Mouse (Mus musculus): Measurements from ENCODE around the gene Gemin6.
"Not testable (repeated sequence)": the region's sequence is repeated elsewhere in the genome, so short reads cannot be mapped to it uniquely, and the experiment has no call there.

DNA sequence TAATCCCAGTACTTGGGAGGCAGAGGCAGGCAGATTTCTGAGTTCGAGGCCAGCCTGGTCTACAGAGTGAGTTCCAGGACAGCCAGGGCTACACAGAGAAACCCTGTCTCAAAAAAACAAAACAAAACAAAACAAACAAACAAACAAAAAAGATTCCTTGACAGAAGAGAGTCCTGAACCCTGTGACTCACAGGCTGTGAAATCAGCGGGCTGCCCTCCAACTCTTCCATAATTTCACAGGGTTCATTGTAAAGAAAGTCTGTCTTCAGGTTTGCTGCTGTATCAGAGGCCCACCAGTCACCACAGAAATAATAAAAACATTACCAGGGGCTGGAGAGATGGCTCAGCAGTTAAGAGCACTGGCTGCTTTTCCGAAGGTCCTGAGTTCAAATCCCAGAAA, 45.4 kb upstream of the Gemin6 start:
- TF ChIP-seq CTCF (IDR thresholded peaks at IDR 0.05 in 2 of 3, conservative IDR thresholded peaks at IDR 0.05 in 1 of 3; ENCODE audit: control insufficient read depth in 1 of 3, insufficient read depth in 1 of 3, low read depth in 2 of 3, low read length in 3 of 3, poor library complexity in 1 of 3, severe bottlenecking in 1 of 3); MAFK (IDR thresholded peaks at IDR 0.05; ENCODE audit: borderline replicate concordance, low read depth, low read length); ZMIZ1 (IDR thresholded peaks at IDR 0.05; ENCODE audit: low read depth, low read length); USF1 (IDR thresholded peaks at IDR 0.05; ENCODE audit: low read depth, low read length); USF2 (IDR thresholded peaks at IDR 0.05; ENCODE audit: borderline replicate concordance in 1 of 2, insufficient read depth in 1 of 2, low read depth in 1 of 2, low read length in 2 of 2); POLR2AphosphoS2 (IDR thresholded peaks at IDR 0.05; ENCODE audit: low read length); BHLHE40 (IDR thresholded peaks at IDR 0.05; ENCODE audit: borderline replicate concordance, low read depth, low read length); POLR2A (IDR thresholded peaks at IDR 0.05; ENCODE audit: control insufficient read depth in 1 of 2, insufficient read depth in 1 of 2, low read depth in 1 of 2, low read length in 2 of 2, poor library complexity in 1 of 2); CHD1 (IDR thresholded peaks at IDR 0.05; ENCODE audit: low read depth, low read length); GATA1 (IDR thresholded peaks at IDR 0.05; ENCODE audit: low read depth, low read length): not testable (repeated sequence)
